Mouse (Mus musculus) T-helper 17 cell (primary cell): ENCODE measurements around the gene Mmp2.
"Not testable (repeated sequence)": the region's sequence is repeated elsewhere in the genome, so short reads cannot be mapped to it uniquely, and the experiment has no call there.

Source experiments
- in situ Hi-C, 2 experiments: fragments of 300-600 bp; cut with MboI, MseI; formaldehyde crosslinking; loops; 1 replicate in 1 of 2; 2 replicates in 1 of 2; pipeline ENCODE4 v1.15.1; 2025; ENCODE audit warnings: high pct_unique_total_duplicates in 2 of 2

Gene Mmp2

GRCm38 (mm10) chr8:92827243-92828034, at the start of gene Mmp2:
Gene Mmp2, plus strand, starts transcription at chr8:92827291.
- in situ Hi-C loops, result no loop called here

GRCm38 (mm10) chr8:92780976-92781375, 46.1 kb upstream of the Mmp2 start:
- in situ Hi-C loops, result no loop called here

GRCm38 (mm10) chr8:92783906-92784610, 43.0 kb upstream of the Mmp2 start:
- in situ Hi-C loops, result no loop called here

GRCm38 (mm10) chr8:92790835-92791234, 36.3 kb upstream of the Mmp2 start:
- in situ Hi-C loops, result no loop called here

GRCm38 (mm10) chr8:92791999-92792398, 35.1 kb upstream of the Mmp2 start:
- in situ Hi-C loops, result not testable (repeated sequence)

- in situ Hi-C loops, result no loop called here
These were observed 33.1 kb upstream of the Mmp2 start for GRCm38 (mm10) chr8:92793852-92794580.

GRCm38 (mm10) chr8:92797527-92797931, 29.6 kb upstream of the Mmp2 start:
- in situ Hi-C loops, result no loop called here

GRCm38 (mm10) chr8:92799406-92799805, 27.7 kb upstream of the Mmp2 start:
- in situ Hi-C loops, result no loop called here

- in situ Hi-C loops, result no loop called here
These were observed 25.9 kb upstream of the Mmp2 start for GRCm38 (mm10) chr8:92801231-92801630.

GRCm38 (mm10) chr8:92802591-92802990, 24.5 kb upstream of the Mmp2 start:
- in situ Hi-C loops, result no loop called here

GRCm38 (mm10) chr8:92812773-92813172, 14.3 kb upstream of the Mmp2 start:
- in situ Hi-C loops, result no loop called here

- in situ Hi-C loops, result no loop called here
These were observed 11.4 kb upstream of the Mmp2 start for GRCm38 (mm10) chr8:92815661-92816060.

GRCm38 (mm10) chr8:92817928-92818818, 8.9 kb upstream of the Mmp2 start:
- in situ Hi-C loops, result no loop called here

GRCm38 (mm10) chr8:92821151-92821550, 5.9 kb upstream of the Mmp2 start:
- in situ Hi-C loops, result loop anchor here in 1 of 2 experiments (5.0 kb wide), 1 partner anchor 171 kb away; no protein-coding TSS in a partner anchor

GRCm38 (mm10) chr8:92822386-92822785, 4.7 kb upstream of the Mmp2 start:
- in situ Hi-C loops, result loop anchor here in 1 of 2 experiments (5.0 kb wide), 1 partner anchor 170 kb away; no protein-coding TSS in a partner anchor

GRCm38 (mm10) chr8:92825991-92826390, 1.1 kb upstream of the Mmp2 start:
- in situ Hi-C loops, result no loop called here

- in situ Hi-C loops, result no loop called here
These were observed 1.2 kb downstream of the Mmp2 start for GRCm38 (mm10) chr8:92828251-92828743.

GRCm38 (mm10) chr8:92834065-92834731, 7.1 kb downstream of the Mmp2 start:
- in situ Hi-C loops, result no loop called here

GRCm38 (mm10) chr8:92834786-92835500, 7.9 kb downstream of the Mmp2 start:
- in situ Hi-C loops, result no loop called here

GRCm38 (mm10) chr8:92835901-92836300, 8.8 kb downstream of the Mmp2 start:
- in situ Hi-C loops, result no loop called here
